In the genomic region with DNA sequence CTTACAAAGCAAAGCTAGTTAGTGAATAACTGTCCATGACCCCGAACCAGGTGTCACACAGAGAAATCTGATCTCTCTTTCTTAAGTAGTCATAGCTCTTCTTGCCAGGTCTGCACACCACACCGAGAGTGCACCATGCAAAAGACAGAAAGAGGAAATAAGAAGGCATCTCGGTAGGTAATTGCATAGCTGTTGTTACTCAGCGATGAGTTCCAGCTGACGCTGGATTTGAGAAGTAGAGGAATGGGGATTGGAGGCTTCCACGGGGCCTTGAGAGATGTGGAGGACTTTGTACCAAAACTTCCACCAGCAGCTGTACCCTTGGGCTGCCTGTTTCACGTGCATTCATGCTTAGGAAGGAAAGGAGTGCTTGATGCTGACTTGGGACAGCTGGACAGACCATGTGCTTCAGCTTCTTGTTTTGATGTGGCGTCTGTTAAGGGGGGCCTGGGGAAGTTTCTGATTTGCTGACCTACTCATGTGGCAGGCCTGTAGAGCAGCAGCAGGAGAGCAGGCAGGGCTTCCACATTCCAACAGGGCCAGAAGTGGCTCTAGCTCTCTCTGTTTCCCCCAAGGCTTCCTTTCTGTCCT, we compare ENCODE assay signal across 8 mouse cellular contexts.
DNase-seq lines count a peak whose midpoint lies in the region; ATAC-seq and TF ChIP-seq lines count a peak whose summit lies in the region.

No protein-coding gene starts in this region.

- H3K9me3 ChIP-seq in intestine, embryonic 14.5 days (ENCODE audit: control insufficient read depth, low read length) = no peaks in the 10 kb centered on the region
- no peaks in the 10 kb centered on the region for H3K9me3 ChIP-seq in intestine, postnatal 0 days (ENCODE audit: control insufficient read depth)
- no peaks in the 10 kb centered on the region for H3K9me3 ChIP-seq in hindbrain, embryonic 15.5 days
- H3K9me3 ChIP-seq in liver, embryonic 12.5 days (replicated peaks) = no peaks in the 10 kb centered on the region
- H3K9me3 ChIP-seq in neural tube, embryonic 15.5 days (replicated peaks) = no peaks in the 10 kb centered on the region

- H3K36me3 ChIP-seq in intestine, embryonic 14.5 days (ENCODE audit: control insufficient read depth, insufficient read depth, low read length) = no peaks in the 10 kb centered on the region
- no peaks in the 10 kb centered on the region for H3K36me3 ChIP-seq in intestine, postnatal 0 days (ENCODE audit: control insufficient read depth, insufficient read depth)
- no peaks in the 10 kb centered on the region for H3K36me3 ChIP-seq in hindbrain, embryonic 15.5 days
- H3K36me3 ChIP-seq in liver, embryonic 12.5 days = no peaks in the 10 kb centered on the region
- no peaks in the 10 kb centered on the region for H3K36me3 ChIP-seq in neural tube, embryonic 15.5 days

- H3K27ac ChIP-seq in intestine, embryonic 14.5 days (ENCODE audit: low read depth) = peak overlapping the region; percentile 64; the same call in 1 of the 2 replicates
- H3K27ac ChIP-seq in intestine, postnatal 0 days (ENCODE audit: low read depth, low read length) = no peak overlapping the region
- H3K27ac ChIP-seq in hindbrain, embryonic 15.5 days (replicated peaks) = peak overlapping the region; percentile 81
- no peak overlapping the region for H3K27ac ChIP-seq in liver, embryonic 12.5 days
- peak overlapping the region; percentile 82 for H3K27ac ChIP-seq in neural tube, embryonic 15.5 days (replicated peaks)

- no peak for TF ChIP-seq CTCF in intestine, postnatal 0 days (IDR thresholded peaks at IDR 0.05; ENCODE audit: low read depth)

- 0 out of 2 replicates have a peak, but pooled peaks have one; percentile 36 for ATAC-seq in intestine, embryonic 14.5 days (replicated peaks; ENCODE audit: low FRiP score, low TSS enrichment, low read depth)
- ATAC-seq in intestine, postnatal 0 days = no peak
- ATAC-seq in hindbrain, embryonic 15.5 days (ENCODE audit: low FRiP score, low read depth) = no peak; the same call in 1 of the 2 replicates
- 0 out of 2 replicates have a peak, but pooled peaks have one; percentile 32 for ATAC-seq in liver, embryonic 12.5 days
- no peak; the same call in 1 of the 2 replicates for ATAC-seq in neural tube, embryonic 15.5 days (ENCODE audit: low FRiP score)
- no peak for ATAC-seq in megakaryocyte, adult 5-6 weeks (ENCODE audit: poor library complexity, severe bottlenecking)

- peak overlapping the region; percentile 18; the same call in 1 of the 2 replicates for H3K4me2 ChIP-seq in intestine, embryonic 14.5 days (ENCODE audit: low read length)
- no peak overlapping the region for H3K4me2 ChIP-seq in intestine, postnatal 0 days (replicated peaks; ENCODE audit: low read depth)
- H3K4me2 ChIP-seq in hindbrain, embryonic 15.5 days = peak overlapping the region; percentile 50
- H3K4me2 ChIP-seq in liver, embryonic 12.5 days = no peak overlapping the region
- H3K4me2 ChIP-seq in neural tube, embryonic 15.5 days = peak overlapping the region; percentile 46

- WGBS in intestine, embryonic 14.5 days = 19% methylated on average over 8 of the region's 8 CpGs
- 26% methylated on average over 8 of the region's 8 CpGs for WGBS in intestine, postnatal 0 days
- WGBS in hindbrain, embryonic 15.5 days = 41% methylated on average over 8 of the region's 8 CpGs
- WGBS in liver, embryonic 12.5 days (ENCODE audit: insufficient replicate concordance) = 30% methylated on average over 8 of the region's 8 CpGs
- WGBS in neural tube, embryonic 15.5 days = 28% methylated on average over 8 of the region's 8 CpGs

- H3K4me1 ChIP-seq in intestine, embryonic 14.5 days (replicated peaks; ENCODE audit: control insufficient read depth, insufficient read depth, low read length) = peaks cover 13% of the 10 kb centered on the region
- no peaks in the 10 kb centered on the region for H3K4me1 ChIP-seq in intestine, postnatal 0 days (replicated peaks; ENCODE audit: control insufficient read depth, insufficient read depth, low read length)
- H3K4me1 ChIP-seq in hindbrain, embryonic 15.5 days (replicated peaks) = peaks cover 57% of the 10 kb centered on the region
- H3K4me1 ChIP-seq in liver, embryonic 12.5 days = 0 out of 2 replicates have a peak, but pooled peaks cover 3% of the 10 kb centered on the region
- H3K4me1 ChIP-seq in neural tube, embryonic 15.5 days = peaks cover 76% of the 10 kb centered on the region

- no peak overlapping the region; the same call in 1 of the 2 replicates for H3K4me3 ChIP-seq in intestine, embryonic 14.5 days (ENCODE audit: low read depth, low read length)
- H3K4me3 ChIP-seq in intestine, postnatal 0 days (ENCODE audit: low read depth, low read length) = no peak overlapping the region
- peak overlapping the region; percentile 5; the same call in 1 of the 2 replicates for H3K4me3 ChIP-seq in hindbrain, embryonic 15.5 days
- H3K4me3 ChIP-seq in liver, embryonic 12.5 days = no peak overlapping the region
- peak overlapping the region; percentile 11 for H3K4me3 ChIP-seq in neural tube, embryonic 15.5 days (replicated peaks)

- no peaks in the 10 kb centered on the region for H3K27me3 ChIP-seq in intestine, embryonic 14.5 days (replicated peaks; ENCODE audit: control insufficient read depth, insufficient read depth, low read length)
- H3K27me3 ChIP-seq in intestine, postnatal 0 days (replicated peaks; ENCODE audit: control insufficient read depth, insufficient read depth, low read length) = no peaks in the 10 kb centered on the region
- no peaks in the 10 kb centered on the region for H3K27me3 ChIP-seq in hindbrain, embryonic 15.5 days
- H3K27me3 ChIP-seq in liver, embryonic 12.5 days (replicated peaks) = no peaks in the 10 kb centered on the region
- H3K27me3 ChIP-seq in neural tube, embryonic 15.5 days (replicated peaks) = no peaks in the 10 kb centered on the region

- peak; percentile 60 for DNase-seq in intestine, embryonic 14.5 days (ENCODE audit: low spot score)
- DNase-seq in gastrocnemius, postnatal 25 days = peak; percentile 78
- DNase-seq in frontal cortex, postnatal 14 days (ENCODE audit: low spot score in 2 of 2) = no peak

- no peak overlapping the region for H3K9ac ChIP-seq in intestine, embryonic 14.5 days (ENCODE audit: low read length)
- no peak overlapping the region for H3K9ac ChIP-seq in intestine, postnatal 0 days (ENCODE audit: low read depth, low read length)
- no peak overlapping the region; the same call in 1 of the 2 replicates for H3K9ac ChIP-seq in hindbrain, embryonic 15.5 days
- H3K9ac ChIP-seq in liver, embryonic 12.5 days = no peak overlapping the region
- peak overlapping the region; percentile 32; the same call in 1 of the 2 replicates for H3K9ac ChIP-seq in neural tube, embryonic 15.5 days (replicated peaks)

Comparison
In these comparisons a context has a peak if more than half of its experiments do, and no peak if none do; other contexts are left out.
1. ATAC-seq: peak in intestine, embryonic 14.5 days (single experiment) and liver, embryonic 12.5 days (single experiment); none in intestine, postnatal 0 days (single experiment), hindbrain, embryonic 15.5 days (single experiment), neural tube, embryonic 15.5 days (single experiment) and megakaryocyte, adult 5-6 weeks (single experiment).
2. H3K27ac ChIP-seq: peak in intestine, embryonic 14.5 days (single experiment), hindbrain, embryonic 15.5 days (single experiment) and neural tube, embryonic 15.5 days (single experiment); none in intestine, postnatal 0 days (single experiment) and liver, embryonic 12.5 days (single experiment).
3. H3K4me2 ChIP-seq: peak in intestine, embryonic 14.5 days (single experiment), hindbrain, embryonic 15.5 days (single experiment) and neural tube, embryonic 15.5 days (single experiment); none in intestine, postnatal 0 days (single experiment) and liver, embryonic 12.5 days (single experiment).
4. DNase-seq: peak in intestine, embryonic 14.5 days (single experiment) and gastrocnemius, postnatal 25 days (single experiment); none in frontal cortex, postnatal 14 days (0 of 2).
5. H3K4me3 ChIP-seq: peak in hindbrain, embryonic 15.5 days (single experiment) and neural tube, embryonic 15.5 days (single experiment); none in intestine, embryonic 14.5 days (single experiment), intestine, postnatal 0 days (single experiment) and liver, embryonic 12.5 days (single experiment).